In the genomic region with DNA sequence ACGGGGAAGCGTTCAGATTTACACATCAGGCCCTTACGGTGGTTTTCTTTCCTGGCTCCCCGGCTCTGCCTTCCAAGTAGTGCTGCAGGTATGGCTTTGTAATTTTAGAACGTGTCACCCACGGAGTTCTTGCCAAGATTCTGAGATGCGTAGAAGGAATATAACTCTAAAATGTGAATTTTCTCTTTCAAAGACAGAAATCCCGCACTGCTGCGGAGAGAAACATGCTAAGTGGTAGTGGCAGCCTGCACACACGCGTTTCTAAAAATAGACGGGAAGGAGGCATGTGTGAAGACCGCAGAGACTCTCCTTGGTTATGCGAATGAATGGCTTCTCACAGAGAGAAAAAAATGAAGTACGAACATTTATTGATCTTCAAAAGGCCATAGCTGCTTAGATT, we compare ENCODE assay signal across 15 mouse cellular contexts. TPM values are rescaled to one million over a fixed set of nuclear protein-coding genes. Genes with fewer than 3 reads are reported as not detected.
DNase-seq lines count a peak whose midpoint lies in the region; ATAC-seq and TF ChIP-seq lines count a peak whose summit lies in the region.
"Had no signal": no experiment of that assay in that cellular context is flagged by ENCODE, and none has a peak within 500 bp of the region (broad histone marks: within the 10 kb centered on the region; RNA-seq: fewer than 3 reads in every experiment).

No protein-coding gene starts in this region.

- DNase-seq in frontal cortex, postnatal 25 days (ENCODE audit: low spot score in 2 of 2), result no peak
- peak; percentile 43 to 51 for DNase-seq in left cerebral cortex, postnatal 14 days (ENCODE audit: low spot score in 2 of 2)
- no peak for DNase-seq in left cerebral cortex, adult 8-10 months (ENCODE audit: low spot score in 2 of 2)
- DNase-seq in brain, embryonic 14.5 days (ENCODE audit: low read depth), result peak; percentile 59
- no peak for DNase-seq in urinary bladder, postnatal 14 days (ENCODE audit: low spot score)
- no peak for DNase-seq in natural killer cell, adult 2 months (ENCODE audit: low spot score in 2 of 2)
- DNase-seq: B cell, adult 2 months; cerebellum, adult 8-10 months; gastrocnemius, postnatal 25 days; kidney, postnatal 10 days had no signal

- no peaks in the 10 kb centered on the region for H3K27me3 ChIP-seq in limb, embryonic 15.5 days
- H3K27me3 ChIP-seq: hindbrain, embryonic 12.5 days; stomach, embryonic 15.5 days had no signal

- peak; percentile 78 for ATAC-seq in frontal cortex, adult (ENCODE audit: low TSS enrichment)
- no peak for ATAC-seq in limb, embryonic 15.5 days (ENCODE audit: insufficient number of reproducible peaks, low FRiP score, low TSS enrichment, low read depth)
- ATAC-seq: intestine, embryonic 16.5 days had no signal

- no peak overlapping the region for H3K4me3 ChIP-seq in limb, embryonic 15.5 days
- H3K4me3 ChIP-seq: hindbrain, embryonic 12.5 days; stomach, embryonic 15.5 days had no signal

- peak overlapping the region; percentile 67; the same call in 1 of the 2 replicates for H3K27ac ChIP-seq in limb, embryonic 15.5 days
- H3K27ac ChIP-seq: hindbrain, embryonic 12.5 days; stomach, embryonic 15.5 days had no signal

- no peak for TF ChIP-seq CTCF in brain, embryonic 14.5 days (IDR thresholded peaks at IDR 0.05; ENCODE audit: borderline replicate concordance, extremely low read depth, insufficient read depth, insufficient read length)

- H3K9me3 ChIP-seq in limb, embryonic 15.5 days, result no peaks in the 10 kb centered on the region
- H3K9me3 ChIP-seq: hindbrain, embryonic 12.5 days; stomach, embryonic 15.5 days had no signal

- intact Hi-C loops in left cerebral cortex, postnatal 14 days (cut with DNase I), result no loop called here

- no peak overlapping the region for H3K9ac ChIP-seq in limb, embryonic 15.5 days
- H3K9ac ChIP-seq: hindbrain, embryonic 12.5 days; stomach, embryonic 15.5 days had no signal

- 18% methylated on average over 15 of the region's 15 CpGs for WGBS in limb, embryonic 15.5 days

- peak overlapping the region; percentile 30 for H3K4me2 ChIP-seq in limb, embryonic 15.5 days
- H3K4me2 ChIP-seq: hindbrain, embryonic 12.5 days; stomach, embryonic 15.5 days had no signal

- H3K4me1 ChIP-seq in limb, embryonic 15.5 days, result peaks cover 11% of the 10 kb centered on the region
- H3K4me1 ChIP-seq: hindbrain, embryonic 12.5 days; stomach, embryonic 15.5 days had no signal

- H3K36me3 ChIP-seq in limb, embryonic 15.5 days, result no peaks in the 10 kb centered on the region
- H3K36me3 ChIP-seq: hindbrain, embryonic 12.5 days; stomach, embryonic 15.5 days had no signal

- no peak for TF ChIP-seq POLR2A in brain, embryonic 14.5 days (IDR thresholded peaks at IDR 0.05; ENCODE audit: borderline replicate concordance, extremely low read depth, insufficient read depth, insufficient read length, poor library complexity, severe bottlenecking)

RNA-seq across cellular contexts. Expression of a gene that starts 21.5 kb away (rescaled TPM):
- 10 to 100 TPM; 24.6 to 28.2 TPM for total RNA-seq in left cerebral cortex, postnatal 14 days (2021)
- 10 to 100 TPM; 25.6 to 27.6 (median 26.7) TPM for total RNA-seq in left cerebral cortex, adult 8-10 months (2022)
- 15.1 and 24.8 TPM in 2 replicates for polyA plus RNA-seq in brain, embryonic 14.5 days (2012; rRNA removed)
- polyA plus RNA-seq in limb, embryonic 15.5 days (2015; fragmentation: Nextera tagmentation; extraction: Ambion mirVana), result 21.3 and 23.7 TPM in 2 replicates

Comparison
In these comparisons a context has a peak if more than half of its experiments do, and no peak if none do; other contexts are left out.
1. DNase-seq: peak in left cerebral cortex, postnatal 14 days (2 of 2) and brain, embryonic 14.5 days (single experiment); none in frontal cortex, postnatal 25 days (0 of 2), left cerebral cortex, adult 8-10 months (0 of 2), urinary bladder, postnatal 14 days (single experiment) and natural killer cell, adult 2 months (0 of 2).